Mouse (Mus musculus): ENCODE data around the gene Boc. TPM values are rescaled to one million over a fixed set of nuclear protein-coding genes. Genes with fewer than 3 reads are reported as not detected.

The Boc gene
- polyA plus RNA-seq, 1 experiment from 2014 or later, result 4.7 TPM

GRCm38 (mm10) chr16:44538401-44539395 lies 20.0 kb downstream of the Boc start:
- 58% methylated on average over 16 of the region's 16 CpGs for WGBS

GRCm38 (mm10) chr16:44534122-44534521 lies 24.6 kb downstream of the Boc start:
- H3K27ac ChIP-seq (ENCODE audit: low read depth, low read length), result no peak overlapping the region
- no peak overlapping the region for H3K9ac ChIP-seq (ENCODE audit: low read depth, low read length)
- H3K4me2 ChIP-seq, result no peak overlapping the region
- DNase-seq (ENCODE audit: low spot score), result no peak
- H3K9me3 ChIP-seq (ENCODE audit: control insufficient read depth, low read length), result no peaks in the 10 kb centered on the region
- 49% methylated on average over 7 of the region's 7 CpGs for WGBS
- ATAC-seq (replicated peaks; ENCODE audit: low FRiP score), result no peak
- H3K4me3 ChIP-seq (ENCODE audit: low read depth, low read length), result no peak overlapping the region
- no peaks in the 10 kb centered on the region for H3K36me3 ChIP-seq (ENCODE audit: control insufficient read depth, insufficient read depth, low read length)
- H3K27me3 ChIP-seq (replicated peaks; ENCODE audit: control insufficient read depth, insufficient read depth, low read length), result peaks cover 2% of the 10 kb centered on the region; the same call in 1 of the 2 replicates
- H3K4me1 ChIP-seq (replicated peaks; ENCODE audit: control insufficient read depth, insufficient read depth, low read length), result peaks cover 3% of the 10 kb centered on the region; the same call in 1 of the 2 replicates

More at GRCm38 (mm10) chr16:44538401-44539395, 20.0 kb downstream of the Boc start:
- peaks cover 3% of the 10 kb centered on the region; the same call in 1 of the 2 replicates for H3K4me1 ChIP-seq (replicated peaks; ENCODE audit: control insufficient read depth, insufficient read depth, low read length)
- ATAC-seq (replicated peaks; ENCODE audit: low FRiP score) (no peak), DNase-seq (ENCODE audit: low spot score) (no peak)
- H3K9ac ChIP-seq (ENCODE audit: low read depth, low read length), result no peak overlapping the region
- no peaks in the 10 kb centered on the region for H3K36me3 ChIP-seq (ENCODE audit: control insufficient read depth, insufficient read depth, low read length)
- H3K4me2 ChIP-seq, result no peak overlapping the region
- H3K27ac ChIP-seq (ENCODE audit: low read depth, low read length), result no peak overlapping the region; the same call in 1 of the 2 replicates
- no peaks in the 10 kb centered on the region for H3K9me3 ChIP-seq (ENCODE audit: control insufficient read depth, low read length)
- no peaks in the 10 kb centered on the region for H3K27me3 ChIP-seq (replicated peaks; ENCODE audit: control insufficient read depth, insufficient read depth, low read length)
- no peak overlapping the region for H3K4me3 ChIP-seq (ENCODE audit: low read depth, low read length)

GRCm38 (mm10) chr16:44533522-44533921 lies 25.2 kb downstream of the Boc start:
- ATAC-seq (replicated peaks; ENCODE audit: low FRiP score), result no peak

GRCm38 (mm10) chr16:44532851-44533250 lies 25.8 kb downstream of the Boc start:
- peaks cover 2% of the 10 kb centered on the region; the same call in 1 of the 2 replicates for H3K27me3 ChIP-seq (replicated peaks; ENCODE audit: control insufficient read depth, insufficient read depth, low read length)
- ATAC-seq (replicated peaks; ENCODE audit: low FRiP score) (no peak), DNase-seq (ENCODE audit: low spot score) (no peak)
- no peak overlapping the region for H3K4me3 ChIP-seq (ENCODE audit: low read depth, low read length)
- no peak overlapping the region for H3K27ac ChIP-seq (ENCODE audit: low read depth, low read length)
- H3K36me3 ChIP-seq (ENCODE audit: control insufficient read depth, insufficient read depth, low read length), result no peaks in the 10 kb centered on the region
- H3K4me2 ChIP-seq, result no peak overlapping the region
- no peaks in the 10 kb centered on the region for H3K4me1 ChIP-seq (replicated peaks; ENCODE audit: control insufficient read depth, insufficient read depth, low read length)
- no peaks in the 10 kb centered on the region for H3K9me3 ChIP-seq (ENCODE audit: control insufficient read depth, low read length)
- 45% methylated on average over 16 of the region's 16 CpGs for WGBS
- H3K9ac ChIP-seq (ENCODE audit: low read depth, low read length), result no peak overlapping the region

More at GRCm38 (mm10) chr16:44533522-44533921, 25.2 kb downstream of the Boc start:
- Histone ChIP-seq H3K27me3 (replicated peaks; ENCODE audit: control insufficient read depth, insufficient read depth, low read length) (peaks cover 2% of the 10 kb centered on the region; the same call in 1 of the 2 replicates), H3K9ac (ENCODE audit: low read depth, low read length) (no peak overlapping the region), H3K4me1 (replicated peaks; ENCODE audit: control insufficient read depth, insufficient read depth, low read length) (peaks cover 2% of the 10 kb centered on the region; the same call in 1 of the 2 replicates), H3K36me3 (ENCODE audit: control insufficient read depth, insufficient read depth, low read length) (no peaks in the 10 kb centered on the region), H3K4me2 (no peak overlapping the region), H3K27ac (ENCODE audit: low read depth, low read length) (no peak overlapping the region), H3K9me3 (ENCODE audit: control insufficient read depth, low read length) (no peaks in the 10 kb centered on the region), H3K4me3 (ENCODE audit: low read depth, low read length) (no peak overlapping the region)
- no peak for DNase-seq (ENCODE audit: low spot score)
- WGBS, result 61% methylated on average over 8 of the region's 8 CpGs

- H3K4me3 ChIP-seq (ENCODE audit: low read depth, low read length), result no peak overlapping the region
- no peak for ATAC-seq (replicated peaks; ENCODE audit: low FRiP score)
These were observed 27.4 kb downstream of the Boc start for GRCm38 (mm10) chr16:44531239-44531797.

GRCm38 (mm10) chr16:44530829-44531228 lies 27.9 kb downstream of the Boc start:
- Histone ChIP-seq H3K4me3 (ENCODE audit: low read depth, low read length) (no peak overlapping the region), H3K27ac (ENCODE audit: low read depth, low read length) (no peak overlapping the region), H3K9me3 (ENCODE audit: control insufficient read depth, low read length) (no peaks in the 10 kb centered on the region), H3K36me3 (ENCODE audit: control insufficient read depth, insufficient read depth, low read length) (no peaks in the 10 kb centered on the region), H3K9ac (ENCODE audit: low read depth, low read length) (no peak overlapping the region), H3K27me3 (replicated peaks; ENCODE audit: control insufficient read depth, insufficient read depth, low read length) (peaks cover 2% of the 10 kb centered on the region; the same call in 1 of the 2 replicates), H3K4me1 (replicated peaks; ENCODE audit: control insufficient read depth, insufficient read depth, low read length) (no peaks in the 10 kb centered on the region; the same call in 1 of the 2 replicates), H3K4me2 (peak overlapping the region; percentile 43)
- DNase-seq (ENCODE audit: low spot score), result no peak
- no peak for ATAC-seq (replicated peaks; ENCODE audit: low FRiP score)
- 6% methylated on average over 6 of the region's 7 CpGs for WGBS

More at GRCm38 (mm10) chr16:44531239-44531797, 27.4 kb downstream of the Boc start:
- DNase-seq (ENCODE audit: low spot score), result no peak
- no peaks in the 10 kb centered on the region for H3K36me3 ChIP-seq (ENCODE audit: control insufficient read depth, insufficient read depth, low read length)
- peak overlapping the region; percentile 43 for H3K4me2 ChIP-seq
- H3K27ac ChIP-seq (ENCODE audit: low read depth, low read length), result no peak overlapping the region
- H3K9me3 ChIP-seq (ENCODE audit: control insufficient read depth, low read length), result no peaks in the 10 kb centered on the region
- H3K27me3 ChIP-seq (replicated peaks; ENCODE audit: control insufficient read depth, insufficient read depth, low read length), result peaks cover 2% of the 10 kb centered on the region; the same call in 1 of the 2 replicates
- H3K4me1 ChIP-seq (replicated peaks; ENCODE audit: control insufficient read depth, insufficient read depth, low read length), result no peaks in the 10 kb centered on the region; the same call in 1 of the 2 replicates
- no peak overlapping the region for H3K9ac ChIP-seq (ENCODE audit: low read depth, low read length)
- 47% methylated on average over 12 of the region's 12 CpGs for WGBS

GRCm38 (mm10) chr16:44530191-44530590 lies 28.5 kb downstream of the Boc start:
- ATAC-seq (replicated peaks; ENCODE audit: low FRiP score) (no peak), DNase-seq (ENCODE audit: low spot score) (no peak)
- H3K4me1 ChIP-seq (replicated peaks; ENCODE audit: control insufficient read depth, insufficient read depth, low read length), result no peaks in the 10 kb centered on the region; the same call in 1 of the 2 replicates
- no peaks in the 10 kb centered on the region for H3K9me3 ChIP-seq (ENCODE audit: control insufficient read depth, low read length)
- no peak overlapping the region for H3K27ac ChIP-seq (ENCODE audit: low read depth, low read length)
- no peak overlapping the region for H3K9ac ChIP-seq (ENCODE audit: low read depth, low read length)
- WGBS, result 28% methylated on average over 9 of the region's 9 CpGs
- H3K27me3 ChIP-seq (replicated peaks; ENCODE audit: control insufficient read depth, insufficient read depth, low read length), result peaks cover 2% of the 10 kb centered on the region; the same call in 1 of the 2 replicates
- no peaks in the 10 kb centered on the region for H3K36me3 ChIP-seq (ENCODE audit: control insufficient read depth, insufficient read depth, low read length)
- no peak overlapping the region for H3K4me3 ChIP-seq (ENCODE audit: low read depth, low read length)
- H3K4me2 ChIP-seq, result no peak overlapping the region

- Histone ChIP-seq H3K4me2 (no peak overlapping the region), H3K9ac (ENCODE audit: low read depth, low read length) (no peak overlapping the region), H3K27ac (ENCODE audit: low read depth, low read length) (no peak overlapping the region), H3K4me3 (ENCODE audit: low read depth, low read length) (no peak overlapping the region), H3K36me3 (ENCODE audit: control insufficient read depth, insufficient read depth, low read length) (no peaks in the 10 kb centered on the region), H3K27me3 (replicated peaks; ENCODE audit: control insufficient read depth, insufficient read depth, low read length) (peaks cover 2% of the 10 kb centered on the region; the same call in 1 of the 2 replicates), H3K4me1 (replicated peaks; ENCODE audit: control insufficient read depth, insufficient read depth, low read length) (no peaks in the 10 kb centered on the region; the same call in 1 of the 2 replicates), H3K9me3 (ENCODE audit: control insufficient read depth, low read length) (no peaks in the 10 kb centered on the region)
- ATAC-seq (replicated peaks; ENCODE audit: low FRiP score) (no peak), DNase-seq (ENCODE audit: low spot score) (no peak)
- WGBS, result 52% methylated on average over 8 of the region's 8 CpGs
These were observed 29.0 kb downstream of the Boc start for GRCm38 (mm10) chr16:44529691-44530090.

Data from liver, embryonic 11.5 days (tissue).